Mouse (Mus musculus) kidney, postnatal 0 days (tissue): ENCODE measurements around the gene Baz2b. TPM values are rescaled to one million over a fixed set of nuclear protein-coding genes. Genes with fewer than 3 reads are reported as not detected.

Source experiments
- ATAC-seq: fragments of 200-750 bp; cut with Nextera tagmentation; replicated peaks from 2 replicates; pipeline ENCODE4 v1.8.0; 2017; ENCODE audit warnings: low read depth, moderate number of reproducible peaks, moderate TSS enrichment, moderate library complexity; ENCODE audit not compliant: low FRiP score
- DNase-seq: peaks from one replicate; pipeline ENCODE4 v3.0.0-alpha.2; 2016; ENCODE audit warnings: low spot score
- H3K27ac ChIP-seq: fragments of 300-500 bp; sonication (generic); 2 replicates; pipeline ENCODE4 v1.5.1; 2014; ENCODE audit warnings: mild to moderate bottlenecking
- H3K27me3 ChIP-seq: fragments of 300-500 bp; sonication (generic); 2 replicates; pipeline ENCODE4 v1.6.1; 2014; ENCODE audit warnings: low read length, mixed read lengths; ENCODE audit not compliant: insufficient read depth
- H3K36me3 ChIP-seq: fragments of 300-500 bp; sonication (generic); 2 replicates; pipeline ENCODE4 v1.6.1; 2014; ENCODE audit warnings: low read length, mixed read lengths; ENCODE audit not compliant: insufficient read depth
- H3K4me1 ChIP-seq: fragments of 300-500 bp; sonication (generic); replicated peaks from 2 replicates; pipeline ENCODE4 v1.6.1; 2014; ENCODE audit warnings: antibody characterized with exemption, low read length, mixed read lengths; ENCODE audit not compliant: insufficient read depth
- H3K4me2 ChIP-seq: fragments of 300-500 bp; sonication (generic); 2 replicates; pipeline ENCODE4 v1.6.1; 2014; ENCODE audit warnings: mild to moderate bottlenecking, low read length, moderate library complexity, mixed read lengths
- H3K4me3 ChIP-seq: fragments of 300-500 bp; sonication (generic); replicated peaks from 2 replicates; pipeline ENCODE4 v1.5.1; 2014; ENCODE audit warnings: low read depth, low read length
- H3K9ac ChIP-seq: fragments of 300-500 bp; sonication (generic); 2 replicates; pipeline ENCODE4 v1.6.1; 2014; ENCODE audit warnings: low read depth, low read length
- H3K9me3 ChIP-seq: fragments of 300-500 bp; sonication (generic); replicated peaks from 2 replicates; pipeline ENCODE4 v1.6.1; 2016; ENCODE audit warnings: low read length, inconsistent platforms, mixed read lengths
- CTCF ChIP-seq: IDR thresholded peaks from 2 replicates; pipeline ENCODE4 v1.5.1; 2016; ENCODE audit warnings: antibody characterized with exemption, low read depth, mild to moderate bottlenecking, moderate library complexity
- WGBS: fragments of 180-500 bp; shearing (Covaris S2); extraction: QIAGEN DNeasy Blood & Tissue Kit; methylation state at CpG from one replicate; pipeline ENCODE4 v1.1.7; 2014; 5-methylcytosine and 5-hydroxymethylcytosine counted together
- polyA plus RNA-seq: library from polyadenylated mRNA; unstranded; fragments of >200 nt; fragmentation: Nextera tagmentation; extraction: Ambion mirVana; gene quantifications from 2 replicates; pipeline ENCODE4 v1.2.1, GENCODE M21; 2015

The Baz2b gene
- polyA plus RNA-seq, 1 experiment from 2014 or later: 51.7 TPM

DNA sequence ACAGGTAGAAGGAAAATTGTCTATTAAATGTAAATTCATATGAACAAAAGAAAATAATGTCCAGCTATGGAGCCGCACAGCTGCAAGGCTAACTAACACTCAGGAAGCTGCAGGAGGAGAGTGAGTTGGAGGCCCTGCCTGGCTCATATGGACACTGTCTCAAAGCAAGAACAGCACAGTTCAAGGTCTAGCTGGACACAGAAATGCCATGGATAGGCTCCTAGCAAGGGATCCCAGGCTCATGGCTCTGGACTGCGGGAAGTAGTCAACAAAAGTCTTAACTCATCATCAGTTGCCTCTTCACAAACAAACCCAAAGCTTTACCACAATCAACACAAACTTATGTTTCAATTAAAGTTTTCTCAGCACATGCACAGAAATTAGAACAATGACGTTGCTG, 169.5 kb downstream of the Baz2b start:
- Histone ChIP-seq H3K4me2 (no peak overlapping the region), H3K4me1 (no peaks in the 10 kb centered on the region), H3K9ac (no peak overlapping the region), H3K4me3 (no peak overlapping the region), H3K9me3 (no peaks in the 10 kb centered on the region), H3K27ac (no peak overlapping the region), H3K27me3 (no peaks in the 10 kb centered on the region), H3K36me3 (no peaks in the 10 kb centered on the region)
- DNase-seq: no peak
- no peak for TF ChIP-seq CTCF
- ATAC-seq: no peak
- WGBS: 86% methylated on average over 3 of the region's 3 CpGs

DNA sequence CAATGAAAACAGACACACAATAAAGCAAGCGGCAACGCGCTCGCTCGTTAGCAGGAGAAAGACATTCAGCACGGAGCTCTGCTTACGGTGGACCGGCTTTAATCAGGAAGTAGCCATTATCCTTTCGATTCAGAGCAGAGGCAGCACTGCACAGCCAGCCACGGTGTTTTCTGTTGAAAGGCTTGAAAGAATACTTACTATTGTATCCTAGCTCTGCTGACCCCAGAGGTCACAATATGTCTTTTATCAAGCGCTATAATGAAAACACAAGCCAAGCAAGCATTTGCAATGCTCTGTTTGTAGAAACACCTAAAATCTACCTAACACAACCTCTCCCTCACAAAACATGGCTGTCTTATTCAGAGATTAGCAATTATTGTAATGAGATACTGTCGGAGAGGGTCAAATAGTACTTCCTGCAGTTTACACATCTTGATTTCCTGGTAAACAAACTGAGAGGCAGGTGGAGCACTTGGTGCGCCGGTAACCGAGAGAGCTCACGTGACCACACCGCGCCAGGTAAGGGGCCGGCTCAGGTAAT, 172.6 kb downstream of the Baz2b start:
- peak; percentile 81 for DNase-seq
- Histone ChIP-seq H3K4me3 (peak overlapping the region; percentile 43), H3K9me3 (no peaks in the 10 kb centered on the region), H3K36me3 (no peaks in the 10 kb centered on the region), H3K4me1 (no peaks in the 10 kb centered on the region), H3K27ac (peak overlapping the region; percentile 58; the same call in 1 of the 2 replicates), H3K4me2 (peak overlapping the region; percentile 71), H3K9ac (peak overlapping the region; percentile 50; the same call in 1 of the 2 replicates), H3K27me3 (no peaks in the 10 kb centered on the region)
- 14% methylated on average over 19 of the region's 19 CpGs for WGBS
- TF ChIP-seq CTCF: no peak; the same call in 1 of the 2 replicates
- ATAC-seq: 0 out of 2 replicates have a peak, but pooled peaks have one; percentile 46

DNA sequence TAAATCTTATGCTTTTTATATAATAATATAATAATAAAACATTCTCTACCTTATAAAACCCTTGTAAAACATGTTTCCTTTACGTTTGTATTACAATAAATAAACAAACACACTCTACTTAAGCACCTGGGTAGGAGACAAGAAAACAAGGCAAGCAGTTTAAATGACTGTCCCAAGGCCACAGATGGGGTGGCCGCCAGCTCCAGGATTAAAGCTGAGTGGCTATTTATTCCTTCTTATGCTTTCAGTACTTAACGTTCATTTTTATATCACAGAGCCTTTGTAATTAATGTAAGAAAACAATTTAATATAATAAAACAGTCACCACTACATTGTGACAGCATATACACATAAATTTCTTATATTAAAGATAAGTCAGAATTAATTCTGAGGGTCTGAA, 173.3 kb downstream of the Baz2b start:
- Histone ChIP-seq H3K27me3 (no peaks in the 10 kb centered on the region), H3K4me2 (no peak overlapping the region), H3K36me3 (no peaks in the 10 kb centered on the region), H3K4me3 (no peak overlapping the region), H3K4me1 (no peaks in the 10 kb centered on the region), H3K27ac (no peak overlapping the region), H3K9me3 (no peaks in the 10 kb centered on the region), H3K9ac (no peak overlapping the region)
- DNase-seq (no peak), ATAC-seq (no peak)
- 68% methylated on average over 3 of the region's 3 CpGs for whole genome bisulfite sequencing
- TF ChIP-seq CTCF: no peak

DNA sequence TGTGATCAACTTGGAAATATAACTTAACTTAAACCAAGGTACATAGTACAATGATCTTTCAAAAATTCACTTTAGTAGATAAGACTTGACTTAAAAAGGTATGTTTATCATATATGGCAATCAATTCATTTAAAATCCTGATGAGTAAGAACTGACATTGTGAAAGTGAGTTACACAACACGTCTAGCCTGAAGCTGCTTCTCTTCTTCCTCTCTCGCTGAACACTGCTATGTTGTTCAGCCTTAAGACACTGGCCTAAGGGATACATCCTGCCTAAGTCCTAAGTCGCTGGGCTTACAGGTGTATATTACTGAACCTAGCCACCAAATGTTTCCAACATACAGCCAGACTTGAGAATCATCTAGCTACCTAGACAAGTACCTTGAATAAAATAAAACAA, 178.6 kb downstream of the Baz2b start:
- H3K36me3 ChIP-seq: no peaks in the 10 kb centered on the region
- 98% methylated on average over 3 of the region's 3 CpGs for WGBS
- H3K9me3 ChIP-seq: no peaks in the 10 kb centered on the region
- no peak for TF ChIP-seq CTCF
- ATAC-seq (no peak), DNase-seq (no peak)
- no peak overlapping the region for H3K4me3 ChIP-seq
- no peak overlapping the region for H3K4me2 ChIP-seq
- H3K9ac ChIP-seq: no peak overlapping the region
- H3K4me1 ChIP-seq: no peaks in the 10 kb centered on the region
- no peaks in the 10 kb centered on the region for H3K27me3 ChIP-seq
- no peak overlapping the region for H3K27ac ChIP-seq

DNA sequence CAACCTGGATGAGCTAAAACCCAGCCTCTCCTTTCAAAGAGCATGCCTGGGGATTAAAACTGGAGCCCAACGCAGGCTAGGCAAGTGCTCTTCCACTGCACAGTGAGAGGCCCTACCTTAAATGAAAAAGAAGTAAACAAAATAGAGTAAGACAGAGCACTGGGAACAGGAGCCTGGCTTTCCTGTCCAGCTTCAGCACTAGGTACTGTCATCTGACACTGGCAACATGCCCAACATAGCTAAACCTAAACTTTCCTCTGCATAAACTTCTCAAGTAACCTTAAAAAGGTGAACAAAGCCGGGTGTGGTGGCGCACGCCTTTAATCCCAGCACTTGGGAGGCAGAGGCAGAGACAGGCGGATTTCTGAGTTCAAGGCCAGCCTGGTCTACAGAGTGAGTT, 180.6 kb downstream of the Baz2b start:
- no peak for DNase-seq
- Histone ChIP-seq H3K36me3 (no peaks in the 10 kb centered on the region), H3K4me1 (no peaks in the 10 kb centered on the region), H3K9me3 (no peaks in the 10 kb centered on the region), H3K4me2 (no peak overlapping the region), H3K4me3 (no peak overlapping the region), H3K27me3 (no peaks in the 10 kb centered on the region), H3K9ac (no peak overlapping the region), H3K27ac (no peak overlapping the region)
- 92% methylated on average over 5 of the region's 5 CpGs for WGBS
- ATAC-seq: no peak
- TF ChIP-seq CTCF: no peak

DNA sequence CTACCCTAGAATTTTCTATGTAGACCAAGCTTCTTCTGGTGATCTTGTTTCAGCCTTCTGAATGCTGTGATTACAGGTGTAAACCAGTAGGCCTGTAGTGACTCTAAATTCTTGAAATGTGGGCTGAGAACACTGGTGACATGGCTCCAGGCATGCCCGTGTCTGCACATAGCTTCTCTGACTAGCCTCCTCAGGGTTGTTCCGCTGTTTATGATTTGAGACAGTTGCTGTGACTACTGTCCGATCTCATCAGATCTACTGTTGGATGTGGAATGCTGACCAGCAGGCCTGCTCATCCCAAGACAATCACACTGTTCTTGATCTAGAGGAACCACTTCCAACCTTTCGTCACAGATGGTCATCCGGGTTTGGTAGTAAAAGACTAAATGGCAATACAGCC, 182.5 kb downstream of the Baz2b start:
- 84% methylated on average over 5 of the region's 5 CpGs for WGBS
- Histone ChIP-seq H3K4me3 (no peak overlapping the region), H3K4me1 (no peaks in the 10 kb centered on the region), H3K9me3 (no peaks in the 10 kb centered on the region), H3K36me3 (no peaks in the 10 kb centered on the region), H3K27ac (no peak overlapping the region), H3K9ac (no peak overlapping the region), H3K4me2 (no peak overlapping the region), H3K27me3 (no peaks in the 10 kb centered on the region)
- no peak for TF ChIP-seq CTCF
- DNase-seq: no peak
- ATAC-seq: no peak

DNA sequence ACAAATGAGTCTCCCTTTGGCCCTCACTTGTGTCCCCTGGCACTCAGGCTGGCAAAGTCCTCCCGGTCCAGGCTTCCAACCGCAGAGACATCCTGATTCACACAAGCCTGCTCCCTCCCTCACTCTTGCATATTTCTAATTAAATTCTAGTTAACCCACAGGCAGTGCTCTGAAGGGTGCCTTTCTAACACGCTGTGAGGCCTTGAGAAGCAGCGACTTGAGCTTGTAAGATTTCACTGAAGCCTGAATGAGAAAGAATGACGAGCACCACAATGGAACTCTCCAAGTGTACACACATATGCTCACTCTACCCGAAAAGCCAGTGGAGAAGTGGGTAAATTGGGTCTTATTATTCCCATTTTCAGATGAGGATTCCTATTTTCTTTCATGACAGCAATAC, 183.1 kb downstream of the Baz2b start:
- Histone ChIP-seq H3K27ac (no peak overlapping the region), H3K4me2 (no peak overlapping the region), H3K36me3 (no peaks in the 10 kb centered on the region), H3K4me3 (no peak overlapping the region), H3K27me3 (no peaks in the 10 kb centered on the region), H3K4me1 (no peaks in the 10 kb centered on the region), H3K9ac (no peak overlapping the region), H3K9me3 (no peaks in the 10 kb centered on the region)
- DNase-seq (no peak), ATAC-seq (no peak)
- WGBS: 77% methylated on average over 6 of the region's 6 CpGs
- no peak for TF ChIP-seq CTCF
